Mouse (Mus musculus): ENCODE results near the gene Rpap3. TPM values are rescaled to one million over a fixed set of nuclear protein-coding genes. Genes with fewer than 3 reads are reported as not detected.
A peak's percentile ranks its signal among the peaks of the same experiment; 100 is the strongest.

Gene Rpap3
- total and polyA plus RNA-seq, 3 experiments, result 84.4 to 98.4 (median 85.7) TPM

- Histone ChIP-seq H3K36me3 (ENCODE audit: control insufficient read depth in 1 of 2, insufficient read depth in 2 of 2, low read length in 2 of 2) (peaks cover 0 to 22% of the 10 kb centered on the region in 2 experiments; a peak in 2 of 4 replicates), H3K4me3 (ENCODE audit: control insufficient read depth in 1 of 2, insufficient read depth in 1 of 2, low read depth in 2 of 2, low read length in 2 of 2) (no peak overlapping the region), H3K4me1 (ENCODE audit: control insufficient read depth in 1 of 2, insufficient read depth in 2 of 2, low read length in 2 of 2) (peaks cover 9 to 39% of the 10 kb centered on the region in 2 experiments), H3K27ac (ENCODE audit: control insufficient read depth, low read depth, low read length) (no peak overlapping the region), H3K9me3 (replicated peaks; ENCODE audit: insufficient read depth, low read length) (no peaks in the 10 kb centered on the region), H3K9ac (ENCODE audit: control insufficient read depth, low read depth, low read length, poor library complexity, severe bottlenecking) (no peak overlapping the region), H3K27me3 (ENCODE audit: control insufficient read depth in 1 of 2, insufficient read depth in 2 of 2, low read length in 2 of 2) (no peaks in the 10 kb centered on the region; a peak in 1 of 4 replicates), H3K79me2 (ENCODE audit: control insufficient read depth, insufficient read depth, low read length, poor library complexity) (no peaks in the 10 kb centered on the region)
- TF ChIP-seq CHD2 (IDR thresholded peaks at IDR 0.05; ENCODE audit: low read length) (no peak), ZMIZ1 (IDR thresholded peaks at IDR 0.05; ENCODE audit: low read depth, low read length) (no peak), MEF2A (IDR thresholded peaks at IDR 0.05; ENCODE audit: extremely low read depth, insufficient replicate concordance, low read depth, low read length, poor library complexity, severe bottlenecking) (no peak), ELF1 (IDR thresholded peaks at IDR 0.05; ENCODE audit: low read depth, low read length) (no peak), NRF1 (IDR thresholded peaks at IDR 0.05; ENCODE audit: insufficient read depth, low read depth, low read length, poor library complexity, severe bottlenecking) (no peak), HCFC1 (IDR thresholded peaks at IDR 0.05; ENCODE audit: low read depth, low read length) (no peak), BHLHE40 (IDR thresholded peaks at IDR 0.05; ENCODE audit: borderline replicate concordance, low read depth, low read length) (no peak), E2F4 (IDR thresholded peaks at IDR 0.05; ENCODE audit: borderline replicate concordance, low read depth, low read length) (no peak), TAL1 (IDR thresholded peaks at IDR 0.05; ENCODE audit: low read length) (no peak), GATA1 (IDR thresholded peaks at IDR 0.05; ENCODE audit: low read depth, low read length) (no peak), GABPA (IDR thresholded peaks at IDR 0.05; ENCODE audit: low read depth, low read length) (no peak), ZKSCAN1 (IDR thresholded peaks at IDR 0.05; ENCODE audit: low read depth, low read length) (peak; percentile 96), TCF12 (IDR thresholded peaks at IDR 0.05; ENCODE audit: low read depth, low read length) (no peak), MXI1 (IDR thresholded peaks at IDR 0.05; ENCODE audit: low read depth, low read length) (no peak), MAFK (IDR thresholded peaks at IDR 0.05; ENCODE audit: borderline replicate concordance, low read depth, low read length) (no peak), RCOR1 (IDR thresholded peaks at IDR 0.05; ENCODE audit: low read depth, low read length) (no peak), RAD21 (IDR thresholded peaks at IDR 0.05; ENCODE audit: low read depth, low read length) (peak; percentile 48), JUND (IDR thresholded peaks at IDR 0.05; ENCODE audit: low read depth, low read length) (no peak), USF1 (IDR thresholded peaks at IDR 0.05; ENCODE audit: low read depth, low read length) (no peak), KAT2A (conservative IDR thresholded peaks at IDR 0.05; ENCODE audit: low read depth, low read length) (no peak), UBTF (IDR thresholded peaks at IDR 0.05; ENCODE audit: borderline replicate concordance, insufficient read depth, low read depth, low read length) (no peak), MAZ (IDR thresholded peaks at IDR 0.05; ENCODE audit: low read depth, low read length) (no peak), CTCF (IDR thresholded peaks at IDR 0.05 in 2 of 3, conservative IDR thresholded peaks at IDR 0.05 in 1 of 3; ENCODE audit: control insufficient read depth in 1 of 3, insufficient read depth in 1 of 3, low read depth in 2 of 3, low read length in 3 of 3, poor library complexity in 1 of 3, severe bottlenecking in 1 of 3) (peak; percentile 69 to 80 (median 79)), ZNF384 (IDR thresholded peaks at IDR 0.05; ENCODE audit: low read depth, low read length) (no peak), EP300 (IDR thresholded peaks at IDR 0.05; ENCODE audit: low read depth in 1 of 2, low read length in 2 of 2) (no peak), POLR2AphosphoS5 (IDR thresholded peaks at IDR 0.05; ENCODE audit: borderline replicate concordance, low read depth, low read length) (no peak), MYC (IDR thresholded peaks at IDR 0.05; ENCODE audit: low read depth, low read length) (no peak), SIN3A (IDR thresholded peaks at IDR 0.05; ENCODE audit: low read length) (no peak), NELFE (IDR thresholded peaks at IDR 0.05; ENCODE audit: low read depth, low read length) (no peak), TBP (IDR thresholded peaks at IDR 0.05; ENCODE audit: low read depth, low read length) (no peak), MAX (IDR thresholded peaks at IDR 0.05; ENCODE audit: low read length) (no peak), USF2 (IDR thresholded peaks at IDR 0.05; ENCODE audit: borderline replicate concordance in 1 of 2, insufficient read depth in 1 of 2, low read depth in 1 of 2, low read length in 2 of 2) (no peak), ZC3H11A (IDR thresholded peaks at IDR 0.05; ENCODE audit: low read depth, low read length) (peak; percentile 49; the same call in 1 of the 2 replicates), MYB (IDR thresholded peaks at IDR 0.05; ENCODE audit: low read depth, low read length) (no peak), SMC3 (IDR thresholded peaks at IDR 0.05; ENCODE audit: low read depth, low read length) (peak; percentile 66), CHD1 (IDR thresholded peaks at IDR 0.05; ENCODE audit: low read depth, low read length) (no peak), POLR2A (IDR thresholded peaks at IDR 0.05; ENCODE audit: control insufficient read depth in 1 of 2, insufficient read depth in 1 of 2, low read depth in 1 of 2, low read length in 2 of 2, poor library complexity in 1 of 2) (no peak), POLR2AphosphoS2 (IDR thresholded peaks at IDR 0.05; ENCODE audit: low read length) (no peak), ETS1 (IDR thresholded peaks at IDR 0.05; ENCODE audit: low read depth, low read length) (no peak)
- peak; percentile 49 for DNase-seq (ENCODE audit: low read depth, low spot score)
Measured at GRCm38 (mm10) chr15:97751676-97752075, 46.1 kb upstream of the Rpap3 start.
